Mouse (Mus musculus) spleen, adult 18-20 months (tissue): Measurements from ENCODE around the gene Eif2ak2.
A peak's percentile ranks its signal among the peaks of the same experiment; 100 is the strongest.

Experiments
- DNase-seq, 2 experiments: peaks; one replicate each; pipeline ENCODE4 v3.0.0; 2022; ENCODE audit warnings: mixed read lengths in 2 of 2

Gene Eif2ak2

DNA sequence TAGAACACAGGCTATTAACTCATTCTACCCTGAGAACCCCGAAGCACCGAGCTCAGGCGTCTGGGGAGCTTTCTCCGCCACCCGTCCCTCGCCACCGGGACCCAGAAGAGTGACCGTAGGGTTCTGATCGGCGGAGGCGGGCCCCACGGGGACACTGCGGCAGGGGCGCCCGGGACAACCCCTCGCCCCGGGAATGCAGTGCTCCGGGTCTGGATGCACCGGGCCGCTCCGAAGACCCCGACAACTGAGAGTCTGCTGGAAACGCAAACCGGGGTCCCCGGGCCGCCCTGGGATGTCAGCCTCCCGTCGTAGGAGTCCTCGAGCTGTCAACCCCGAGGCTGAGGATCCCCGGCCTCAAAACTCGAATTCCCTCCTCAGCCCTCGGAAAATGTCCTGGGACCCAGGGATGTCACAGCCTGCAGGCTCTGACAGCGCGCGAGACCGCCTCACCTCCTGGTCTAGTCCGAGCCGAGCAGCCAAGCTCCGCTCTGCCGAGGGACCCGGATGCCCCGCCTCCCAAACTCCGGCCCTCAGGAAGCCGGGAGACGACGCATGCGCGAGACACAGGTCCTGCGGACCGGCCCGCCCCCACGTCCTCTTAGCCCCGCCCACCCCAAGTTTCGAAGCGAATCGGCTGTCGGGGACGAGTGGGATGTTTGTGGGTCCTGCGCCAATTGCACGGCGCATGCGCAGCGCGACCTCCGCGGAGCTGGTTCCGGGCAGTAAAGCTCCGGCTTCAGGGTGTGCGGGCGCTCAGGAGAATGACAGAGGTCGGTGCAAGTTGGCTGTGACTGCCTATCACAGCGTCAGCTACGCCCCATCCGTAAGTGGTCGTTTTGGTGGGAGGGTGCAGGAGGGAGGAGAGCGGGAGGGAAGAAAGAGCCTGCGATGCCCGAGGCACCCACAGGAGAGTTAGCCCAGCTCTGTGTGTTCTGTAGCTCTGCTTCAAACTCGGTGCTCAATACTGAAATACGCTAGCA, 47.2 kb downstream of the Eif2ak2 start, which contains the start of the genes Heatr5b and Gpatch11:
Heatr5b (minus strand) TSS at position 509 of the 980 bp plus-strand sequence.
Gpatch11 (plus strand) TSS at position 712 of the 980 bp plus-strand sequence.
- peak; percentile 96 to 97 for DNase-seq

DNA sequence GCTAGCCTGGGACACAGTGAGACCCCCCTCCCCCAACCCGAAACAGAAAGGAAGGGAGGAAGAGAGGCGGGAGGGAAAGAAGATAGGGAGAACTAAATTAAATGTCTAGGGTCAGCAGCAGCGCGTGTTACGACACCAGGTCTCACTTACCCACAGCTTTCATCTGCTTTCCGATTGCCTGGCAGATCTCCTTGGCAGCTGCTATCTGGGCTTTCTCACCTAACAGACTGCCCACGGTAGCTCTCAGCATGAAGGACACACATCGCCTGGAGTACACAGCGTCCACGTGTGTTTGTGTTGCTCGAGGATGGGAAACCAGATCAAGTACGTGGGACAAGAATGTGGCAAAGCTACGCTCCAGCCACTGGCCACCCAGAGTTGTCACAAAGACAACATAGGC, 58.0 kb downstream of the Eif2ak2 start:
- no peak for DNase-seq

DNA sequence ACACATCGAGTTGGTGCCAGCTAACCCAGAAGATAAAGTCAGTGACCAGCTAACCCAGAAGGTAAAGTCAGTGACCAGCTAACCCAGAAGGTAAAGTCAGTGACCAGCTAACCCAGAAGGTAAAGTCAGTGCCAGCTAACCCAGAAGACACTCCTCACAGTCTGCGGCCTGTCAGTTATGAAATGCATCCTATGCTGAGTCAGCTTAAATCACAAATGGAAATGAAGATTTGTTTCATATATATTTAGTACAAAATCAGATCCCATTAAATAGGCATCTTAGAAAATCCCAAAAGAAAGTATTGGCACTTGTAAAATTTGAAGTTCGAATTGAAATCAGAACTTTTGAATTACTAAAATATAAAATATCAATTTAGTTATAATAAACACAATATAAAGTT, 72.8 kb downstream of the Eif2ak2 start:
- DNase-seq, result no peak

DNA sequence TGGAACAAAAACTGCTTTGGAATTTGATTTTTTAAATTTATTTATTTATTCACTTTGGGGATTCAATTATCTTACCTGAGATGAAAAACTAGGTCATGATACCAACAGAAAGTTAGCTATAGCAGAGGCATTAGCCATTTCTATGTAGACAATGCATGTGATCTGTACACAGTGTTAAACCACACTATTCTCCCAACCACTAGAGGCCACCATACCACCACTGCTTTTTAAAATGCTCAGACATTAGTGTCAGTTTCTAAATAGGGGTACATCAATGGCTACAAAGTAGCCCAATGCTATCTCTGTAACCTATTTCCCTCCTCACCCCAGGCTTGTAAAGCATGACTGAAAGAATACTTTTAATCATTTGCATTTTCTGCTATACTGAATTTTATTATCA, 73.4 kb downstream of the Eif2ak2 start:
- DNase-seq, result no peak
